In the genomic region with DNA sequence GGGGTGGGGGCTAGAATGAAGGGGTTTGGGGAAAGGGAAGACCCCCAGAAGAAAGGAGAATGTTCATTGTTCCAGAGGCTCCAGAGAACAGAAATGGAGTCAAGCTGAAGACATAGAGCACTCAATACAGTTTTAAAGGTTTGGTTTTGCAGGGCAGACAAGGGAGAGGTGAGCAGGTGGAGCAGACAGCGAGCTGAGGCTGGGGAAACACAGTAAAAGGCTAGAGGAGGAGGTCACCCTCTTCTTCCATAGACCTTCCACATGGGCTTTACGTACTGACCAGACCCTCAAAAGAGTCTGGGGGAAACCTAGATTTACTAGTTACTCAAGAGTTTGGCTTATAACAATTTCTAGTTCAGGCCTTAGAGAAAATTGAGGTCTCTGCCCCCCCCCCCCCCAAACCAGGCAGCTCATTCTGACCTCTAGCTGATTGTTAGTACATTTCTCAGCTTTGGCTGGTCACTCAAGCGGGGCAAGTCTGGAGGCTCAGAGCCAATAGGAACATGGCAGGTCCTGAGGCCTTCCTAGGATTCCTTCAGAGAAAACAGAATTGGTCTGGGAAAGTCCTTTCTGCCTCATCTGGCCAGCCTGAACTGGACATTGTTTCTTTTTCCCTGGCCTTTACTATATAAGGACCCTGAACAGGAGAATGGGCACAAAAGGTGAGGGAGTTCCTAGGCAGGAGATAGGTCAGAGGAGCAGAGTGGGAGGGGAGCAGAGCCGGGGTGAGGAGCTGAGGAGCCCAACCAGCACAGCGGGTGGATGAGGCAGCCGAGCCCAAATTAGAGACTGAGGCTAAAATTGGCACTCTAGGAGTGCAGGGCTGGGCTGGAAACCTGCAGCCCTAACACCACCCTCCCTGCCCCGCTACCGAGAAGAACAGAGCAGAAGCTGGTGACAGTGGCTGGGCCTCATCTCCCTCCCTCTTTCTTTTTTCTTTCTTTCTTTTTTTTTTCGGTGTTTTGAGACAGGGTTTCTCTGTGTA, we compare ENCODE assay signal across 11 mouse cellular contexts. TPM values are rescaled to one million over a fixed set of nuclear protein-coding genes. Genes with fewer than 3 reads are reported as not detected.
DNase-seq lines count a peak whose midpoint lies in the region; ATAC-seq lines count a peak whose summit lies in the region.
"Had no signal": no experiment of that assay in that cellular context is flagged by ENCODE, and none has a peak within 500 bp of the region (broad histone marks: within the 10 kb centered on the region; RNA-seq: fewer than 3 reads in every experiment).

No protein-coding gene starts in this region.

- ATAC-seq in megakaryocyte, adult 5-6 weeks (ENCODE audit: poor library complexity, severe bottlenecking), result no peak
- no peak for ATAC-seq in heart, embryonic 14.5 days (ENCODE audit: insufficient number of reproducible peaks, insufficient read depth, low FRiP score, low read depth)
- no peak for ATAC-seq in liver, embryonic 13.5 days (ENCODE audit: low read depth)
- ATAC-seq: forebrain, postnatal 0 days had no signal

- H3K4me3 ChIP-seq in megakaryocyte, embryonic 14.5 days (replicated peaks), result peak overlapping the region; percentile 75
- H3K4me3 ChIP-seq in heart, embryonic 14.5 days (ENCODE audit: control insufficient read depth in 1 of 2, insufficient read depth in 1 of 2, low read depth in 1 of 2, low read length in 2 of 2), result peak overlapping the region in 1 of 2 experiments; percentile 89; a peak in 2 of 4 replicates
- H3K4me3 ChIP-seq in liver, embryonic 13.5 days (replicated peaks), result no peak overlapping the region

- H3K27ac ChIP-seq in heart, embryonic 14.5 days (replicated peaks in 1 of 2; ENCODE audit: control insufficient read depth in 1 of 2, insufficient read depth in 1 of 2, low read depth in 2 of 2, low read length in 2 of 2), result peak overlapping the region; percentile 56 to 99
- H3K27ac ChIP-seq in liver, embryonic 13.5 days, result no peak overlapping the region

- peak overlapping the region; percentile 98 for H3K9ac ChIP-seq in heart, embryonic 14.5 days (ENCODE audit: low read length)
- no peak overlapping the region for H3K9ac ChIP-seq in liver, embryonic 13.5 days

- DNase-seq in cerebellum, adult 11-12 months, result peak; percentile 75
- no peak for DNase-seq in cerebellum, adult 11 months
- no peak for DNase-seq in liver, embryonic 13.5 days
- no peak for DNase-seq in thymus, postnatal 36 days
- DNase-seq in urinary bladder, postnatal 14 days (ENCODE audit: low spot score), result no peak
- DNase-seq: forebrain, postnatal 0 days had no signal

- peak overlapping the region; percentile 77 for H3K4me2 ChIP-seq in heart, embryonic 14.5 days (ENCODE audit: low read length)
- H3K4me2 ChIP-seq in liver, embryonic 13.5 days, result peak overlapping the region; percentile 99; the same call in 1 of the 2 replicates

- WGBS in heart, embryonic 14.5 days, result 43% methylated on average over 8 of the region's 9 CpGs
- 40% methylated on average over 9 of the region's 9 CpGs for WGBS in liver, embryonic 13.5 days (ENCODE audit: insufficient replicate concordance)

- no peaks in the 10 kb centered on the region for H3K9me3 ChIP-seq in megakaryocyte, embryonic 14.5 days
- H3K9me3 ChIP-seq in heart, embryonic 14.5 days (ENCODE audit: control insufficient read depth, low read length), result no peaks in the 10 kb centered on the region
- H3K9me3 ChIP-seq in liver, embryonic 13.5 days (replicated peaks), result no peaks in the 10 kb centered on the region

- no peaks in the 10 kb centered on the region for H3K27me3 ChIP-seq in megakaryocyte, embryonic 14.5 days (replicated peaks)
- H3K27me3 ChIP-seq in heart, embryonic 14.5 days (ENCODE audit: control insufficient read depth, insufficient read depth, low read length), result no peaks in the 10 kb centered on the region
- H3K27me3 ChIP-seq in liver, embryonic 13.5 days, result 0 out of 2 replicates have a peak, but pooled peaks cover 5% of the 10 kb centered on the region

- peaks cover 50% of the 10 kb centered on the region for H3K36me3 ChIP-seq in megakaryocyte, embryonic 14.5 days (replicated peaks; ENCODE audit: low read length)
- H3K36me3 ChIP-seq in heart, embryonic 14.5 days (ENCODE audit: control insufficient read depth, insufficient read depth, low read length), result no peaks in the 10 kb centered on the region; the same call in 1 of the 2 replicates
- no peaks in the 10 kb centered on the region for H3K36me3 ChIP-seq in liver, embryonic 13.5 days

- peaks cover 85% of the 10 kb centered on the region for H3K4me1 ChIP-seq in megakaryocyte, embryonic 14.5 days
- H3K4me1 ChIP-seq in heart, embryonic 14.5 days (ENCODE audit: control insufficient read depth in 2 of 2, insufficient read depth in 2 of 2, low read length in 2 of 2), result peaks cover 48 to 63% of the 10 kb centered on the region in 2 experiments
- H3K4me1 ChIP-seq in liver, embryonic 13.5 days (replicated peaks), result peaks cover 72% of the 10 kb centered on the region

RNA-seq across cellular contexts. Expression of a gene that starts 13.6 kb away (rescaled TPM):
- polyA plus RNA-seq in megakaryocyte, embryonic 14.5 days (2012; ENCODE audit: insufficient read depth, low replicate concordance), result 302 and 446 TPM in 2 replicates
- total RNA-seq in megakaryocyte, adult 5-6 weeks (2015), result 71.1 and 85.9 TPM in 2 replicates
- total RNA-seq in megakaryocyte, adult 5-6 weeks (2017), result 49.6 and 73.1 TPM in 2 replicates
- 92.6 and 94.2 TPM in 2 replicates for polyA plus RNA-seq in heart, embryonic 14.5 days (2014; fragmentation: Nextera tagmentation; extraction: Ambion mirVana)
- polyA plus RNA-seq in liver, embryonic 13.5 days (2015; fragmentation: Nextera tagmentation; extraction: Ambion mirVana), result 16.4 and 17.9 TPM in 2 replicates

RNA-seq across cellular contexts. Expression of a gene that starts 33.5 kb away (rescaled TPM):
- polyA plus RNA-seq in megakaryocyte, embryonic 14.5 days (2012; ENCODE audit: insufficient read depth, low replicate concordance), result not detected in 2 replicates
- total RNA-seq in megakaryocyte, adult 5-6 weeks (2015), result not detected in 2 replicates
- total RNA-seq in megakaryocyte, adult 5-6 weeks (2017), result not detected in 2 replicates
- not detected in 2 replicates for polyA plus RNA-seq in heart, embryonic 14.5 days (2014; fragmentation: Nextera tagmentation; extraction: Ambion mirVana)
- polyA plus RNA-seq in liver, embryonic 13.5 days (2015; fragmentation: Nextera tagmentation; extraction: Ambion mirVana), result not detected in 2 replicates
- total RNA-seq: forebrain, postnatal 0 days had no signal
- polyA plus RNA-seq: forebrain, postnatal 0 days; intestine, embryonic 14.5 days; spleen, adult 2 months had no signal

RNA-seq across cellular contexts. Expression of a gene that starts 43.7 kb away (rescaled TPM):
- 111 and 307 TPM in 2 replicates for polyA plus RNA-seq in megakaryocyte, embryonic 14.5 days (2012; ENCODE audit: insufficient read depth, low replicate concordance)
- total RNA-seq in megakaryocyte, adult 5-6 weeks (2015), result 207 and 216 TPM in 2 replicates
- total RNA-seq in megakaryocyte, adult 5-6 weeks (2017), result 93.2 and 107 TPM in 2 replicates
- polyA plus RNA-seq in heart, embryonic 14.5 days (2014; fragmentation: Nextera tagmentation; extraction: Ambion mirVana), result 178 and 181 TPM in 2 replicates
- 187 and 206 TPM in 2 replicates for polyA plus RNA-seq in liver, embryonic 13.5 days (2015; fragmentation: Nextera tagmentation; extraction: Ambion mirVana)
